Mouse (Mus musculus): ENCODE results near the gene Nifk. TPM values are rescaled to one million over a fixed set of nuclear protein-coding genes. Genes with fewer than 3 reads are reported as not detected.

Gene Nifk
- 10 to 100 TPM; 60.4 to 82.0 TPM for polyA plus RNA-seq (2017; shearing (Covaris generic))

DNA sequence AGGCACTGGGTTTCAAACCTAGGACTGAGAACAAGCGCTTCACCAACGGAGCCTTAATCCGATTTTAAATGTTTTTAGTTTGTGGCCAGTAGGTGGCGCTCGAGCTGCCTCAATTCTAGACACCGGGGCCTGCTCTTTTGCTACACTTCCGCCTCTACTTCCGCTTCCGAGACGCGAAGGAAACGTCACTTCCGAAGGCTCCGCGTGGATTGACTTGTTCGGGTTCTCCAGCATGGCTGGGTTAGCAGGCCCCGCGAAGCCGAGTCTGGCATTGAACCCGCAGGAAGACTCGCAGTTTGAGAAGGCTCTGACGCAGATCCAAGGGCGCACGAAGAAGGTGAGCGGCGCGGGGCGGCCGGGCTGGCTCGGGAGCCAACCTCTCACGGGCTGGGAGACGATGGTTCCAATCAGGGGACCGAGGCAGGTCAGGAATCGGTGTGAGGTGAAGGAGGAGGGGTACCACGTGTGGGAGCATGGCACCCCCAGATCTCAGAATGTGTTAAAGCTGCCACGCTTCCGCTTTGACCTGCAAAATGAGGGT, at the start of gene Nifk:
Gene Nifk (plus strand): TSS at position 179 of the 541 bp plus-strand sequence.

DNA sequence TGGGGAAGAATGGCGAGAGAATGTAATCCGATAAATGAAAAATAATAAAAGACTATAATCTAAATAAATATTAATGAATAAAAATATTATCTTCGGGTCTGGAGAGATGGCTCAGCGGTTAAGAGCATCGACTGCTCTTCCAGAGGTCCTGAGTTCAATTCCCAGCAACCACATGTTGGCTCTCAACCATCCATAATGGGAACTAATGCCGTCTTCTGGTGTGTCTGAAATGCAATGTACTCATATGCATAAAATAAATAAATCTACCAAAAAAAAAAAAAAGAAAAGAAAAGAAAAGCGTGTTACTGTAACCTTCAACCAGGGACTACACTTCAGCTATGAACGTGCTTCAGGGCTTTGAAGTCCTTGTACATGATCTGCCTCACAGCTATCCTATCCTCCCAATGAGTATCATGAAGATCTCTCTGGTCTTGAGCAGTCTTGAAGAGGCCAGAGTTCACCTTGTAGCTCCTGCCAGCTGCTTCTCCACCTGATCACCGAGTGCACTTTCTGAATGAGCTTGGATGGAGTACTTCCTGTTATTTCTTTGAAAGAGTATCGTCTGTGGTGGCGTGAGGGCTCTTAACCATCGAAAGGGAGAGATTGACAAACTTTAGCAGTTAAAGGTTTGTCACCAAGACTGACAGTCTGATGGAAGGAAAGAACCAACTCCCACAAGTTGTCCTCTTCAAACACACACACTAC, 9.9 kb upstream of the Nifk start, which contains the start of gene Tsn:
Gene Tsn (minus strand): TSS at position 118 of the 705 bp plus-strand sequence.

Other genes starting within 250 kb of the Nifk start
- gene Gm29106, start 145.3 kb upstream of the Nifk start, polyA plus RNA-seq (2017; shearing (Covaris generic)): under 1 TPM in 1 of 2 experiments, not detected in 1; 0.06 TPM
- gene Tsn, start 10.1 kb upstream of the Nifk start, polyA plus RNA-seq (2017; shearing (Covaris generic)): 100 to 1,000 TPM; 206 to 208 TPM
- 10 to 100 TPM; 23.6 to 24.9 TPM for gene Clasp1, start 67.2 kb downstream of the Nifk start, polyA plus RNA-seq (2017; shearing (Covaris generic))